Mouse (Mus musculus): ENCODE data around the gene Slc22a5.
"Not testable (repeated sequence)": the region's sequence is repeated elsewhere in the genome, so short reads cannot be mapped to it uniquely, and the experiment has no call there.

The Slc22a5 gene

DNA sequence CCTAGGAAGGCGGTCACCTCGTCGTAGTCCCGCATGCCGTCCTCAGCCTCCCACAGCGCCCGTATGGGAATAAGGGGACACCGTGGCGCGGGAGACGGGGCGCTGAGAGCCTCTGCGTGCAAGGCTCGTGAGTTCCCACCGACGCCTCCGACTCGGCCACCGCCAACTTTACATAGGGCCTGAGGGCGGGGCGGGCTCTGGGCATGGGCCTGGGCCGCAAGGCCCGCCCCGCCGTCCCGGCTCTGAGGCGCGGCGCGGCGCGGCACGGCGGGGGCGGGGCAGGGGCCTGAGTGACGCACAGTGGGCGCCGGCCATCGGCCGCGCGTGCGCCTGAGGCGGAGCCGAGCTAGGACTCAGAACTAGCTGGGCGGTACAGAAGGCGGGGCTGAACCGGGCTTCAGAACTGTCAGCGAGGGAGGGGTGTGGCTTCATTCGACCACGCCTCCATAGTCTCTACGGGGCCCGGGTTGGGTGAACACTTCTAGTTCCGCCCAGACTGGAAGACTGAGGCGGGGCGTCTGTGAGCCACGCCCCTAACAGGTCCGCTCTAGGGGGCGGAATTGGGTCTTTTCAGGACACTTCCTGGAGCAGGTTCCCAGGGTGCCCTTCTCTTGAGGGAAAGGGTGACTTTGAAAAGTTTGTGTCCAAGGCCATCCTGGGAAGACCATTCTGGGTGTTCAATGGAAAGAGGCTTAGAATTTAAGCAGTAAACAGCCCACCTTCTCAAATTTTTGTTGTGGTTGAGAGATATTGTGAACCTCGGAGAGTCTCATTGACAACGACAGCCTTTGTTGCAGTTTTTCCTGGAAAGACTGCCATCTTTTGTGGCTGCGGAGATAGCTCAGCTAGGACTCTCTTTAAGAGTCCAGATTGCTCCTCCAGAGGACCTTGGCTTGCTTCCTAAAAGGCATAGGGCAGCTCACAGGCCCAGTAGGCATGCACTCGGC, at the start of gene Slc22a5:
Slc22a5 (minus strand) TSS at position 156 of the 947 bp plus-strand sequence.
- DNase-seq (ENCODE audit: low spot score) = peak; percentile 98

GRCm38 (mm10) chr11:53931944-53932318, 40.5 kb upstream of the Slc22a5 start:
- not testable (repeated sequence) for DNase-seq (ENCODE audit: low spot score)

DNA sequence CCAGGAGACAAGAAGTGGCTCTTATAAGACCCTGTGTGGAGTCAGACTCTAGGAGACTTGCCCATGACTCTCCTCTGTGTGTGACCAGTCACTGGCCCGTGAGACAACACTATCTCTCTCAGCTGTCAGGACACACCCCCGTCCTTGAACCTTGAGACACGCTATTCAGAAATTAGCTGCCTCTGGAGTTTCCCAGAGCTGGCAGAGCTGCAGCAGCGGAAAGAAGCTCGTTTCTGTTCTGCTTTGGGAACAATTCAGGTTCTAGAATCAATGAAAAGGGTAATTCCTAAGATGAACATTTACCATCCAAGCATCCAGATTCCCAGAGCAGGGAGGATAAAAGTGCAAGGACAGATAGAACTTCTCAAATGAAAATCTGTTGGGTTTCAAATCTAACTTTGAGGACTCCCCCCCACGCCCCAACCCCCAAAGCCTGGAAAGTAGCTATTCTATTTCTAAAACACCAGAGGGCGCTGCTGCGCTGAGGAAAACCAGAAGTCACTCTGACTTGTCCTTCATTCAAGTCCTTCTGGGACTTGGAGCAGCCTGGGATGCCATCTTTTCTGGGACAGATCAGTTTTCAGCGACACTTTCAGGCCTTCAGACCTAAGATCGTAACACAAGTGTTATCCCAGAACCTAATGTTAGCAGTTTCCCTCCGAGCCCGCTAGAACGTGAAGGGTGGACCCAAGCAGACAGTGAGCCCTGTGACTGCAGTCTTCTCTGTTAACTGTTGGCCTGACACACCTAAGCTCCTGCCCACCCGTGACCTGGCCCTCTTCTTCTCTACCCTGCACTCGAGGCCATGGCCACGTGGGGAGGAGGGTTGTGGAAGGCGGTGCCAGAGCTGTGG, 39.9 kb upstream of the Slc22a5 start:
- DNase-seq (ENCODE audit: low spot score) = peak; percentile 63

DNA sequence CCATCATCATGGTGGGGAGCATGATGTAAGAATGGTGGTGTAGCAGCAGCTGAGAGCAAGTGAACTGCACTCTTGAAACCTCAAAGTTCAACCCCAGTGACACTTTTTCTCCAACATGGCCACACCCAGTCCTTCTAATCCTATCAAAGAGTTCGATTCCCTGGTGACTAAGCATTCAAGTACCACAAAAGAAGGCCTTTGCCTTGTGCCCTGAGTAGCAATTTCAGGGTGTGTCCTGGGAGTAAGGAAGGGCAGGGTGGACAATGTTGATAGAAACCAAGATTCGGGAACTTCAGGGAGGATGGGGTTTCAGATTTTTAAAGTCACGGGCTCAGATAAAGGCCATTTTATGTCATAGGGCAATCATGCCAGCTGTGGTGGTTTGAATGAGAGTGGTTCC, 38.3 kb upstream of the Slc22a5 start:
- no peak for DNase-seq (ENCODE audit: low spot score)

DNA sequence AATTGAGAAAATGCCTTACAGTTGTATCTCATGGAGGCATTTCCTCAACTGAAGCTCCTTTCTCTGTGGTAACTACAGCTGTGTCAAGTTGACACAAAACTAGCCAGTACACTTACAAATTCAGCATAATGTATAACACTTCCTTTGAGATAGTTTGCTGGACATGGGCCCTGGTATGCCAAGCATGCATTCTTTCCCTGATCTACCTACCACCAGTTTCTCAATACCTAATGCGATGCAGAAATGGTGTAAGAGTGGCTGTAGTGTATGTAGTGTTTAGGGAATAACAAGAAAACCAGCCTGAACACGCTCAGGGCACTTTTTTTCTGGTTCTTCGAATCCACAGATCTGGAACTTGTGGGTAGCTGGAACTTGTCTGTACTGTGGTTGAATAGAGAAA, 37.1 kb upstream of the Slc22a5 start:
- no peak for DNase-seq (ENCODE audit: low spot score)

DNA sequence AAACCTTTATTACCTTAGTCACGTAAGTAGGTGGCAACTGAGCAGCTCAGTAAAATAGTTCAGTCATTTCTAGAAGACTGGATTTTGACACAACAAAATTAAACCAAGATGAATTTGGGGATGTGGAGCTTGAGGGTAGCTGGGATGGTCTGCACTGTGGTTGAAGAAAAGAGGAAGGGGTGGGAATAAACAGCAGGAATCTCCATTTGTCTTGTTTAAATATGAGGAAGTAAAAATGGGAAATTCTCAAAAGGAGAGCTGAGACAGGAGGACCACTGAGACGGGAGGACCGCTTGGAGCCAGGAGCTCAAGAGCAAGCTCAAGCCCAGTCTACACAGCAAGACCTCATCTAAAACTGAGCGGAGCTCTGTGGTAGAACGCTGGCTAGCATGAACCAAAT, 34.8 kb upstream of the Slc22a5 start:
- no peak for DNase-seq (ENCODE audit: low spot score)

DNA sequence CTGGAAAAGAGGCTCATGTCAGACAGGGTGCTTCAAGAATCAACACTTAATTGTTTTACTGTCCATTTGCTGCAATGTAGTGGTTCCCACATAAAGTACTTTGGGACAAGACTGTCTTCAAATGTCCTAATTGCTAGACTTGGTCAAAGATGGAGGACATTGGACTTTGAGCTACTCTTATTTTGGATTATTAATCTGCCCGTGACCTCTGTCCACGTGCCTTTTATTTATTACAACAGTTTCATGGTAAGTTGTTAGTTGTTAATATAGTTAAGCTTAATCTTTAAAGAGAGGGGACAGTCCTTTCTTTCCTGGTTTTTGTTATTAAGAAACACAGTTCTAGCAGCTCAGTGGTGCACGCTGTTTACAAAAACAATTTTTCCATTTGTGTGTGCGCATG, 27.4 kb upstream of the Slc22a5 start:
- DNase-seq (ENCODE audit: low spot score) = no peak

- no peak for DNase-seq (ENCODE audit: low spot score)
These were observed 19.6 kb upstream of the Slc22a5 start for GRCm38 (mm10) chr11:53911011-53911410.

GRCm38 (mm10) chr11:53908686-53909085, 17.2 kb upstream of the Slc22a5 start:
- DNase-seq (ENCODE audit: low spot score) = no peak

- no peak for DNase-seq (ENCODE audit: low spot score)
These were observed 13.1 kb upstream of the Slc22a5 start for GRCm38 (mm10) chr11:53904534-53904925.

- peak; percentile 77 for DNase-seq (ENCODE audit: low spot score)
These were observed 12.5 kb upstream of the Slc22a5 start for GRCm38 (mm10) chr11:53903781-53904533.

DNA sequence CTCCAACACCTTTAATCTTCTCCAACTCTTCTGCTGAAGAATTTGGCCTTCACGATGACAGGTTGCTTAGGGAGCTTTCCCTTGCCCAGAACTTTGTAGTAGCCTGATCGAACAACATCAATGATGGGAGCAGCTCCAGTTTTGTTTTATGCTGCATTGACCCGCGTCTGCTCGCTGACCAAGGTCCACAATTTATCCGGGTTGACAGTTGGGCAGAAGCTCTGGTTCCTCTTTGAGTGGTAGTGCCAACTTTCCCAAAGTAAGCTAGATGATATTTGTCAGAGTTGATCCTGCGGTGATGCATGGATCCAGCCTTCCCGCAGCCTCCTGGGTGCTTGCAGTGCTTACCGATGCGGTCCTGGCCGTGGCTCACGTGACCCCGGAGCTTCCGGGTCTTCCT, 11.3 kb upstream of the Slc22a5 start:
- no peak for DNase-seq (ENCODE audit: low spot score)

- DNase-seq (ENCODE audit: low spot score) = no peak
These were observed 9.5 kb upstream of the Slc22a5 start for GRCm38 (mm10) chr11:53900991-53901390.

DNA sequence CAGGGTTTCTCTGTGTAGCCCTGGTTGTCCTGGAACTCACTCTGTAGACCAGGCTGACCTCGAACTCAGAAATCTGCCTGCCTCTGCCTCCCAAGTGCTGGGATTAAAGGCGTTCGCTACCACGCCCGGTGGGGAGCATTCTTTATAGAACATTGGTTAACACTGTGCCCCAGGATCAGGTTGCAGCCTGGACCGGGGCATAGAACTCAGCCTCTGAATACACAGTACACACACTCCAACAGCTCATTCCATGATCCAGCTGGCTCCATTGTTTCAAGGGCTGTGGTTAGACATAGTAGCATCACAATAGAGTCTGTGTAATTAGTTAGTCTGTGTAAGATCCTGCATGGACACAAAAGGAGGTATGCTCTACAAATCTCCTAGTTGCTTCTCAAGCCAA, 8.5 kb upstream of the Slc22a5 start:
- no peak for DNase-seq (ENCODE audit: low spot score)

DNA sequence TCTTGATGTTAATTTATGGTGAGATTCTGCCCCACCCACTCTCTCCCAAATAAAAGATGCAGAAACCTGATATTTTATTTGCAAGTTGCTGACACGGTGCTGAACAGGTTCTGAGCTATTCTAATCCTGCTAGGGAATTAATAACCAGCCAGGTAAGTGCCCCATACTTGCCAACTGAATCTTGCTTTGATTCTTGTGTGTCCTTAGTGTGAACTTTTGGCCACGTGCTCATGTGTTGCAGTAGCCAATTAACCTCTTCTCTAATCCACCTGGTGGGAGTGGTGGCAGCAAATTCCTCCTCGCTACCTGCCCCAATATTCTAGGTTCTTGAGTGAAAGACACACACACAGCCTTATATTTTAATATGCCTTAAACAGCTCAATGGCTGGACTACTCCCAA, 7.5 kb upstream of the Slc22a5 start:
- no peak for DNase-seq (ENCODE audit: low spot score)

DNA sequence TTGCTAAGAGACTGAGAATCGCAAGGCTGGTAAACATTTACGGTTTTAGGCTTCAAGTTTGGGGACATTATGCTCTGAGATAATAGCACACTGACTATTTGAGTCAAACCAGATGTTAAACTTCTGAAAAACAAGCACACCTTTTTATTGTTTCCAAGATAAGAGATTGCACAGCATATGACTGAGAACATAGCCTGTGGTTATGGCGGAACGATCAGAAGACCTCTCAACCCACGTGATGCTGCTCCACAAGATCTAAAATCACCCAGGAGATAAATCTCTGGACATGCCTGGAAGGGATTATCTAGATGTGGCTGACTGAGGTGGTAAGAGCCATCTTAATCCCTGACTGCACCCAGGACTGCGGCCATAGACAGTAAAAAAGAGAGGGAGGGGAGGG, 5.5 kb upstream of the Slc22a5 start:
- no peak for DNase-seq (ENCODE audit: low spot score)

- DNase-seq (ENCODE audit: low spot score) = no peak
These were observed 2.0 kb upstream of the Slc22a5 start for GRCm38 (mm10) chr11:53893451-53893850.

DNA sequence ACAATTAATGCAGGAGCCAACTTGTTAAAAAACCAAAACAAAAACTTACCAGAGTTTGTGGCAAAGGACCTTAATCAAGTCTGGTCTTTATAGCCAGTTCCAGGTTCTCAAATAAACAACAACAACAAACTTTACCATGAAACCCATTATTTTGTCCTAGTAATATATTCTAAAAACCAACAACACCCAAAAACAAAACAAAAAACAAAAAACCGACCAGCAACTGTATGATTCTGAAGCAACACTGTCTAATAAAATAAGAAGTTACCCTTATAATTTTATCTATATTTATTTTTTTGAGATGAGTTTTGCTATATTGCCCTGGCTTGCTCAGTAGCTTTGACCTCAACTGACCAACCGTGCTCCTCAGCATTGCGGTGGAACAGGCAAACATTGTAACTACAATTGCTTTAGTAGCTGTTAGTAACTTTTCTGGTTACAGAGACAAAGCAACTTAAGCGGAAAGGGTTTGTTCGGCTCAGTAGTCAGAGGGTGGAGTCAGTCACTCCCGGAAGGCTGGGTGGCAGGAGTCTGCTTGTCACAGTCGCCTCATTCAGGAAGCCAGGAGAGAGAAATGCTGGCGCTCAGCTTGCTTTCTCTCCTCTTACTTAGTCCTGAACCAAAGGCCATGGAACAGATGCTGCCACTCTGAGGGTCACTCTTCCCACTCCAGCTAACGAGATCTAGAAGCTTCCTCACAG, 1.4 kb upstream of the Slc22a5 start:
- DNase-seq (ENCODE audit: low spot score) = peak; percentile 15

- DNase-seq (ENCODE audit: low spot score) = peak; percentile 13
These were observed 455 bp downstream of the Slc22a5 start for GRCm38 (mm10) chr11:53890906-53891504.

DNA sequence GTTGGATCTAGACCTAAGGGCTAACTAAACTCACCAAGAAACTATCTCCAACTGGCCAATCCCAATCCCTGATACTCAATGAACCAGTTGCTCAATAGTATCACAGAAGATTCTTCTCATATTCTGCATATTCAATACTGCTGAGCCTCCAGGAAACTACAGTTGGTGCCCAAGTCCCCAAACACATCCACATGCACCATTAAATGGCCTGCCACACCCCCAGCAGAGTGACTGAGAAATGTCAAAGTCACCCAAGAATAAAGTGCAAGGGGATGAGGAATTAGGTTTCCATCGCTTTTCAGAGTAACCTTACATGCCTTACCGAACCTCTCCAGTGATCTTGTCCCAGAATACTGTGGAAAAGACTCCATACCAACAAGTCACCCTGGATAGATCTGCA, 1.2 kb downstream of the Slc22a5 start:
- DNase-seq (ENCODE audit: low spot score) = no peak

DNA sequence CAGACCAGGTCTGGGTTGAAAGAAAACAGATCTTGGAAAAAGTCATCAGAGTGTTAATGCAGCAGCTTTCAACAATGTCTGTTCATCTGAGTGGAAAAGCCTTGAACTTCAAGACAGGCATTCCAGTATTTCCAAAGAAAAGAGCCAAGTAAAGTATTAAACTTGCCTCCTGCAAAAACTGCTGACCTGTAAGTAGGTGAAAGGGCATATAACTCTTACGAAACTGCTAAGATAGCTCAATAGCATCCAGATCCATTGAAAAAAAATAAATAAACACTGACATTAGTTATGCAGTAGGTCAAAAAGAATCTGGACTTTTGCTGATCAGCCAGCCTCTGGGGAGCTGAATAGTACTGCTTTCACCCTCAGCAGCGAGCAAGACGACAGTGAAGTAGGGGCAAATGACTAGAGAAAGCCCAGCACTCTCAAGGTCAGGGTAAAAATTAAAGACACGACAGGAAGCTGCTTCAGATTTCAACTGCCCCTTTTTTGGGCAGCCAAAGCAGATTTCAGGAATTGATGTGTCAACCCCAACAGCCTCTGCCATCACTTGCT, 2.3 kb downstream of the Slc22a5 start:
- no peak for DNase-seq (ENCODE audit: low spot score)

Measured in embryo, embryonic 10 days (tissue).